Mouse (Mus musculus) CH12.LX (cell line): ENCODE results near the gene 4921517D22Rik. TPM values are rescaled to one million over a fixed set of nuclear protein-coding genes. Genes with fewer than 3 reads are reported as not detected.

Source experiments
- DNase-seq: peaks from one replicate; pipeline ENCODE4 v3.0.0-alpha.2; 2013; ENCODE audit errors: extremely low read depth
- H3K27ac ChIP-seq: 2 replicates; pipeline ENCODE4 v1.5.1; 2012; ENCODE audit warnings: low read depth, mild to moderate bottlenecking, control low read depth, moderate library complexity; ENCODE audit not compliant: insufficient read depth
- H3K27me3 ChIP-seq: replicated peaks from 2 replicates; pipeline ENCODE3; 2012; ENCODE audit warnings: inconsistent platforms
- H3K36me3 ChIP-seq, 2 experiments: replicated peaks in 1 of 2; 2 replicates each; pipeline versions ENCODE3 to v1.6.1; 2012; ENCODE audit warnings: inconsistent platforms in 1 of 2, low read length in 1 of 2, mild to moderate bottlenecking in 1 of 2, mixed read lengths in 1 of 2, moderate library complexity in 1 of 2; ENCODE audit not compliant: control insufficient read depth in 1 of 2, insufficient read depth in 1 of 2
- H3K4me1 ChIP-seq, 2 experiments: 2 replicates each; pipeline ENCODE4 v1.6.1; 2012; ENCODE audit warnings: inconsistent platforms in 1 of 2, moderate library complexity in 1 of 2; ENCODE audit not compliant: insufficient read depth in 2 of 2, control insufficient read depth in 1 of 2
- H3K4me2 ChIP-seq: 2 replicates; pipeline ENCODE4 v1.6.1; 2012; ENCODE audit warnings: low read depth, mild to moderate bottlenecking, control low read depth; ENCODE audit not compliant: poor library complexity, insufficient read depth, severe bottlenecking
- H3K4me3 ChIP-seq, 3 experiments: fragments of 150-350 bp in 1 of 3; sonication (generic) in 1 of 3; replicated peaks in 1 of 3; 2 replicates each; pipeline versions ENCODE3 to v1.5.1; 2011 to 2012; ENCODE audit warnings: low read depth in 2 of 3, low read length in 2 of 3, mild to moderate bottlenecking in 2 of 3, moderate library complexity in 2 of 3, control low read depth in 1 of 3, improper control_type of control experiment in 1 of 3, inconsistent platforms in 1 of 3, mixed read lengths in 1 of 3; ENCODE audit not compliant: poor library complexity in 1 of 3
- H3K79me2 ChIP-seq: replicated peaks from 2 replicates; pipeline ENCODE4 v1.6.1; 2012; ENCODE audit warnings: mild to moderate bottlenecking, moderate library complexity; ENCODE audit not compliant: control insufficient read depth, poor library complexity, insufficient read depth, severe bottlenecking; ENCODE audit errors: extremely low read depth
- H3K9ac ChIP-seq: 2 replicates; pipeline ENCODE4 v1.6.1; 2012; ENCODE audit warnings: low read depth, mild to moderate bottlenecking, control low read depth, moderate library complexity; ENCODE audit not compliant: insufficient read depth
- H3K9me3 ChIP-seq: replicated peaks from 2 replicates; pipeline ENCODE3; 2012; ENCODE audit warnings: low read length, inconsistent platforms, mixed read lengths
- CHD2 ChIP-seq: IDR thresholded peaks from 2 replicates; pipeline ENCODE4 v1.6.1; 2011; ENCODE audit warnings: low read length, improper control_type of control experiment
- CTCF ChIP-seq, 2 experiments: IDR thresholded peaks in 1 of 2; conservative IDR thresholded peaks in 1 of 2; 2 replicates each; pipeline ENCODE4 v1.5.1; 2011 to 2012; ENCODE audit warnings: low read depth in 2 of 2, low read length in 2 of 2, improper control_type of control experiment in 1 of 2, inconsistent platforms in 1 of 2, mild to moderate bottlenecking in 1 of 2, moderate library complexity in 1 of 2
- EP300 ChIP-seq: IDR thresholded peaks from 2 replicates; pipeline ENCODE4 v1.6.1; 2011; ENCODE audit warnings: low read length, improper control_type of control experiment
- ETS1 ChIP-seq: conservative IDR thresholded peaks from 2 replicates; pipeline ENCODE4 v1.6.1; 2012; ENCODE audit warnings: low read depth, mild to moderate bottlenecking, inconsistent platforms, low read length, improper control_type of control experiment, moderate library complexity
- GABPA ChIP-seq: IDR thresholded peaks from 2 replicates; pipeline ENCODE4 v1.6.1; 2012; ENCODE audit warnings: low read depth, low read length, improper control_type of control experiment, inconsistent platforms; ENCODE audit not compliant: insufficient replicate concordance
- IRF4 ChIP-seq: IDR thresholded peaks from 2 replicates; pipeline ENCODE4 v1.6.1; 2014; ENCODE audit warnings: low read depth, mild to moderate bottlenecking, inconsistent platforms, low read length, improper control_type of control experiment
- JUND ChIP-seq: conservative IDR thresholded peaks from 2 replicates; pipeline ENCODE4 v1.6.1; 2011; ENCODE audit warnings: low read depth, low read length, improper control_type of control experiment
- MAFK ChIP-seq: IDR thresholded peaks from 2 replicates; pipeline ENCODE4 v1.6.1; 2011; ENCODE audit warnings: low read length, improper control_type of control experiment; ENCODE audit not compliant: insufficient replicate concordance
- MAX ChIP-seq: IDR thresholded peaks from 2 replicates; pipeline ENCODE4 v1.6.1; 2011; ENCODE audit warnings: low read length, improper control_type of control experiment
- MAZ ChIP-seq: IDR thresholded peaks from 2 replicates; pipeline ENCODE4 v1.6.1; 2012; ENCODE audit warnings: low read depth, mild to moderate bottlenecking, inconsistent platforms, low read length, improper control_type of control experiment, moderate library complexity
- MXI1 ChIP-seq: IDR thresholded peaks from 2 replicates; pipeline ENCODE4 v1.6.1; 2011; ENCODE audit warnings: mild to moderate bottlenecking, low read depth, low read length, improper control_type of control experiment
- MYC ChIP-seq: IDR thresholded peaks from 2 replicates; pipeline ENCODE4 v1.6.1; 2011; ENCODE audit warnings: low read depth, mild to moderate bottlenecking, improper control_type of control experiment, low read length
- PAX5 ChIP-seq: IDR thresholded peaks from 2 replicates; pipeline ENCODE4 v1.6.1; 2012; ENCODE audit warnings: low read length, inconsistent platforms, mixed read lengths
- POLR2AphosphoS2 ChIP-seq: IDR thresholded peaks from 2 replicates; pipeline ENCODE4 v1.6.1; 2011; ENCODE audit warnings: low read depth, low read length, improper control_type of control experiment
- RAD21 ChIP-seq: IDR thresholded peaks from 2 replicates; pipeline ENCODE4 v1.6.1; 2011; ENCODE audit warnings: low read depth, mild to moderate bottlenecking, low read length, improper control_type of control experiment, moderate library complexity
- RCOR1 ChIP-seq: conservative IDR thresholded peaks from 2 replicates; pipeline ENCODE4 v1.6.1; 2012; ENCODE audit warnings: low read depth, mild to moderate bottlenecking, inconsistent platforms, low read length, improper control_type of control experiment
- SMC3 ChIP-seq: IDR thresholded peaks from 2 replicates; pipeline ENCODE4 v1.6.1; 2011; ENCODE audit warnings: low read depth, low read length, improper control_type of control experiment
- TBP ChIP-seq: conservative IDR thresholded peaks from 2 replicates; pipeline ENCODE4 v1.6.1; 2011; ENCODE audit warnings: low read depth, low read length, improper control_type of control experiment
- TCF12 ChIP-seq: IDR thresholded peaks from 2 replicates; pipeline ENCODE4 v1.6.1; 2014; ENCODE audit warnings: low read depth, mild to moderate bottlenecking, inconsistent platforms, low read length, improper control_type of control experiment
- USF1 ChIP-seq: IDR thresholded peaks from 2 replicates; pipeline ENCODE4 v1.6.1; 2014; ENCODE audit warnings: low read depth, mild to moderate bottlenecking, inconsistent platforms, low read length, improper control_type of control experiment
- ZC3H11A ChIP-seq: IDR thresholded peaks from 2 replicates; pipeline ENCODE4 v1.6.1; 2012; ENCODE audit warnings: low read depth, mild to moderate bottlenecking, inconsistent platforms, low read length, improper control_type of control experiment
- ZKSCAN1 ChIP-seq: IDR thresholded peaks from 2 replicates; pipeline ENCODE4 v1.6.1; 2012; ENCODE audit warnings: low read depth, inconsistent platforms, low read length, improper control_type of control experiment, borderline replicate concordance
- ZMIZ1 ChIP-seq: IDR thresholded peaks from 2 replicates; pipeline ENCODE4 v1.6.1; 2012; ENCODE audit warnings: low read depth, mild to moderate bottlenecking, inconsistent platforms, low read length, improper control_type of control experiment
- dilution Hi-C: fragments of 300-500 bp; cut with MboI; formaldehyde crosslinking; loops from 2 replicates; pipeline ENCODE4 v1.14.3; 2020; ENCODE audit warnings: low sequenced_read_pairs; ENCODE audit not compliant: extremely low pct_unique_long_range_greater_than_20kb, extremely low pct_ligation_motif_present
- in situ Hi-C: fragments of 300-500 bp; cut with MboI; formaldehyde crosslinking; loops from 3 replicates; pipeline ENCODE4 v1.14.3; 2019; ENCODE audit warnings: low sequenced_read_pairs, low pct_ligation_motif_present, low pct_unique_long_range_greater_than_20kb, mixed read lengths
- polyA plus RNA-seq: library from polyadenylated mRNA; unstranded; fragments of >175 nt; gene quantifications from 2 replicates; pipeline ENCODE4 v1.2.1, GENCODE M21; 2012; ENCODE audit warnings: low read depth; ENCODE audit not compliant: insufficient read length
- total RNA-seq, 2 experiments: library from RNA; depleted of rRNA; stranded (reverse); fragments of 300-350 nt in 1 of 2; fragments of >200 nt in 1 of 2; gene quantifications; 2 replicates each; pipeline ENCODE4 v1.2.3; 2012 to 2014

The 4921517D22Rik gene
- total and polyA plus RNA-seq, 3 experiments: not detected

DNA sequence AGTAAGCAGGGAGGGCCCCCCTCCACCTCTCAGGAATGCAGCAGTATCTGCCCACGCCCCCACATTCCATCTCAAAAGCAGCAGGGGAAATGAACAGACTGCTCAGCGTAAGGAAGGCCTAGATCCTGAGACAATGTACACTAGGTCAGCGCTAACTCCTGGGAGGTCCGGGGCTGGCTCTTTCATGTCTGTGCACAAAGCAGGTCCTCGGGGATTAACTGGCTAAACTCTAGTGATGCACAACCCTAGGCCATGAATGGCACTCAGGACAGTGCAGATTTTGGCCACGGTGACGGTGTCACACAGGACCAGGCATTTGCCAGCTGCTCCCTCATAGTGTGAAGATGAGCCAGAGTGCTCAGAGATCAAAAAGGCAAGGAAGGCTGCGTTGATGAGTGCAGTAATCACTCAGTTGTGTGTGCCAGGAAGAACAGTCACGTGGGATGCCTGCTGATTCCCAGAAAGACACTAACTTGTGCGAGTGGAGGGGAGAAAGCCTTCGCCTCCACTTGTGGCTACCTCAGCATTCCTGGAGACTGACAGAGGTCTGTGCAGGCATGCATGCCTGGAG lies 47.1 kb downstream of the 4921517D22Rik start:
- peaks cover 13 to 27% of the 10 kb centered on the region in 2 experiments for H3K4me1 ChIP-seq
- in situ Hi-C loops: no loop called here
- TF ChIP-seq MAFK (no peak), TBP (no peak), RCOR1 (no peak), TCF12 (no peak), GABPA (no peak), EP300 (no peak)
- TF ChIP-seq, all 38 proteins: peak for 0
- dilution Hi-C loops: no loop called here
- Histone ChIP-seq H3K4me3 (no peak overlapping the region), H3K27ac (no peak overlapping the region), H3K27me3 (no peaks in the 10 kb centered on the region), H3K36me3 (peaks cover 14 to 75% of the 10 kb centered on the region in 2 experiments), H3K9ac (no peak overlapping the region), H3K79me2 (no peaks in the 10 kb centered on the region), H3K4me2 (no peak overlapping the region), H3K9me3 (no peaks in the 10 kb centered on the region)
- no peak for DNase-seq

DNA sequence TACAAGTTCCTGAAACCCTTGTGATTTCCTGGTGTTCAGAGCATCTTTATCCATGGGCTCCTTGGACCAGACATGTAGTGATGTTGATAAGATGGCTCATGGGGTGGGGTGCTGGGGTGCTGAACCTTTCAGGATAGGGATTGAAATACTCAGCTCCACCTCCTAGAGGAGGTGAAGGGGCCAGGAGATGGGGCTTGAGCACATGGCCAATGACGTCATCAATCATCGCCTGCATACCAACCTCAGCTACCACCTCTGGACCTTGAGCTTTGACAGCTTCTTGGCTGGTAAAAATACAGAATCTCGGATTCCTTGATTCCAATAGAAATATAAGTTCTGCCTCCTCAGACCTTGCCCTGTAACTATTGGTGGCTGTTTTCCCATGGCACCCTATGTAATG lies 48.4 kb downstream of the 4921517D22Rik start:
- Histone ChIP-seq H3K4me1 (peaks cover 9 to 15% of the 10 kb centered on the region in 2 experiments), H3K79me2 (no peaks in the 10 kb centered on the region), H3K27ac (no peak overlapping the region), H3K4me3 (no peak overlapping the region), H3K36me3 (peaks cover 14 to 75% of the 10 kb centered on the region in 2 experiments), H3K4me2 (no peak overlapping the region), H3K9ac (no peak overlapping the region), H3K27me3 (no peaks in the 10 kb centered on the region), H3K9me3 (no peaks in the 10 kb centered on the region)
- no peak for DNase-seq
- TF ChIP-seq SMC3 (no peak), MAZ (no peak), USF1 (no peak), JUND (no peak), POLR2AphosphoS2 (no peak), ZKSCAN1 (no peak), CTCF (conservative IDR thresholded peaks at IDR 0.05 in 1 of 2, IDR thresholded peaks at IDR 0.05 in 1 of 2; ENCODE audit: low read depth in 2 of 2, low read length in 2 of 2) (no peak), TBP (no peak), ZMIZ1 (no peak), MAX (no peak), MYC (no peak), PAX5 (no peak), RAD21 (no peak), ZC3H11A (no peak), RCOR1 (no peak), IRF4 (no peak), MXI1 (no peak), ETS1 (no peak), EP300 (no peak), CHD2 (no peak)
- in situ Hi-C loops (no loop called here), dilution Hi-C loops (no loop called here)
